Mouse (Mus musculus): ENCODE measurements around the gene Cirbp. TPM values are rescaled to one million over a fixed set of nuclear protein-coding genes. Genes with fewer than 3 reads are reported as not detected.

Gene Cirbp
- polyA plus RNA-seq, 1 experiment from 2014 or later: 62.6 TPM

- no peaks in the 10 kb centered on the region for H3K4me1 ChIP-seq (ENCODE audit: control insufficient read depth, insufficient read depth, low read length)
- no peaks in the 10 kb centered on the region for H3K9me3 ChIP-seq (ENCODE audit: control insufficient read depth, low read length)
- no peak overlapping the region for H3K9ac ChIP-seq (ENCODE audit: low read depth, low read length)
- WGBS: 94% methylated on average over 1 of the region's 1 CpGs
- no peak overlapping the region for H3K4me3 ChIP-seq (ENCODE audit: low read length)
- H3K4me2 ChIP-seq (ENCODE audit: low read depth, low read length): no peak overlapping the region
- peaks cover 14% of the 10 kb centered on the region for H3K27me3 ChIP-seq (replicated peaks; ENCODE audit: control insufficient read depth, insufficient read depth, low read length)
- ATAC-seq: no peak
- no peak overlapping the region for H3K27ac ChIP-seq (ENCODE audit: low read length)
- H3K36me3 ChIP-seq (ENCODE audit: control insufficient read depth, insufficient read depth, low read length): no peaks in the 10 kb centered on the region
These were observed 30.4 kb downstream of the Cirbp start for GRCm38 (mm10) chr10:80196167-80196566.

DNA sequence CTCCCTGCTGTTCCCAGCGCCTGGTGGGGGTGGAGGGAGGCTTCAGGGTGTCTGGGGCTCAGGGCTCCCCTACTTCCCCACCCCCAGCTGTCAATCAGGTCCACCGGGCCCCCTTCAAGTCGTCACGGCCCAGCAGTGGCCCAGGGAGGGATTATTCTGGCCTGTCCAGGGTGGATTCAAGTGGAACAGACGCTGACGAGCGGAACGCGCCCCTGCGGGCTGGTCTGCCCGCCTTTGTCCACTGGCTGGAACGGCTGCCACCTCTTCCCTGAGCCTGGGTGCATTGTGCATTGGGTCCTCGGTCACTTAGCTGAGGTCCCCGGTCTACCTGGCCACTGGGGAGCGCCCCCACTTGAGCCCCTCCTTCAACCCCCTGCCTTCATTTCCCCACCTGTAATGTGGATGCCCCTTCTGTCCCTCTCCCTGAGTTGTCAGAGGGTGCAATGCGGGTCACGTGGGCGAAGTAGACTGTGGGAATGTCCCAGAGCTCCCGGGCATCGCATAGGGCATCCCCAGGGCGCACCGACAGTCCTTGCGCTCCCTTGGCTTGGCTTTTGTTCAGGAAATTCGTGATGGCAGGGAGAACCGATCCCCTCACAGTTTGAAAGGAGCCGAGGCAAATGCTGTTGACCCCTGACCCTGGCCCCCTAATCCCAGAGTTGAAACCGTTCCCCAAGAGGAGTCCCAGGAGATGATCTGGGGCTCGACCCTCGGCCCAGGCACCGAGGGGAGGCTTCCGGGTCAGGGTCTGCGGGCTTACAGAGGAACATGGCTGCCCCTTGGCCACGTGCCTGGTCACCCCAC lies 31.2 kb downstream of the Cirbp start:
- Histone ChIP-seq H3K27ac (ENCODE audit: low read length) (no peak overlapping the region), H3K9ac (ENCODE audit: low read depth, low read length) (no peak overlapping the region), H3K36me3 (ENCODE audit: control insufficient read depth, insufficient read depth, low read length) (no peaks in the 10 kb centered on the region), H3K9me3 (ENCODE audit: control insufficient read depth, low read length) (no peaks in the 10 kb centered on the region), H3K4me1 (ENCODE audit: control insufficient read depth, insufficient read depth, low read length) (no peaks in the 10 kb centered on the region), H3K27me3 (replicated peaks; ENCODE audit: control insufficient read depth, insufficient read depth, low read length) (peaks cover 8% of the 10 kb centered on the region), H3K4me3 (ENCODE audit: low read length) (no peak overlapping the region), H3K4me2 (ENCODE audit: low read depth, low read length) (no peak overlapping the region)
- no peak for ATAC-seq
- WGBS: 74% methylated on average over 33 of the region's 33 CpGs

DNA sequence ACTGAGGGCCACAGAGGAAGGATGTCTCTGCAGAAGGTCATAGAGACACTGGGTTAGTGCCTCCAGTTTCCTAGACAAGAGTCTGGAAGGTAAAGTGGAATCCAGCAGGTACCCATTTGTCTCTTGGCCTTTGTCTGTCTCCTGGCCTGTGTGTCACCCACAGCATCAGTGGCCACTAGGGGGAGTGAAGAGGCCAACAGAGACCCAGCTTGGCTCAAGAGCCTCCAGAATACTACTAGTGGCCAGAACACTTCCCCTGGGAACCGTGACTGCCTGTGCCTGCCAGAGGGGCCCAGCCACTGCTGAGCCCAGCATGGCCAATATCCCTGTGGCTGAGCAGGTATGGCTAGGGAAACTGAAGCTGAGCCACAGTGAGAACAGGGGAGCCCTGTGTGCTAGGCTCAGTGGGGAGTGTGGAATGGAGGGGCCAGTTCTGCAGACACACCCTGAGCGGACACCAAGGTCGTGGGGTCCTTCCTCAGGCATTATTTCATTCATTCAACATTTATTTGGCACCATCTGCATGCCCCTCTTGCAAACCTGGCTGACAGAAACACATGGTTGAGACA lies 33.7 kb downstream of the Cirbp start:
- Histone ChIP-seq H3K36me3 (ENCODE audit: control insufficient read depth, insufficient read depth, low read length) (no peaks in the 10 kb centered on the region), H3K9me3 (ENCODE audit: control insufficient read depth, low read length) (no peaks in the 10 kb centered on the region), H3K4me2 (ENCODE audit: low read depth, low read length) (no peak overlapping the region), H3K9ac (ENCODE audit: low read depth, low read length) (no peak overlapping the region), H3K4me3 (ENCODE audit: low read length) (no peak overlapping the region), H3K27me3 (replicated peaks; ENCODE audit: control insufficient read depth, insufficient read depth, low read length) (no peaks in the 10 kb centered on the region), H3K4me1 (ENCODE audit: control insufficient read depth, insufficient read depth, low read length) (no peaks in the 10 kb centered on the region), H3K27ac (ENCODE audit: low read length) (no peak overlapping the region)
- WGBS: 51% methylated on average over 3 of the region's 3 CpGs
- ATAC-seq: peak; percentile 83

GRCm38 (mm10) chr10:80200485-80200884 lies 34.7 kb downstream of the Cirbp start:
- WGBS: 82% methylated on average over 6 of the region's 6 CpGs
- H3K9me3 ChIP-seq (ENCODE audit: control insufficient read depth, low read length): no peaks in the 10 kb centered on the region
- no peak overlapping the region for H3K4me3 ChIP-seq (ENCODE audit: low read length)
- H3K27ac ChIP-seq (ENCODE audit: low read length): no peak overlapping the region
- H3K27me3 ChIP-seq (replicated peaks; ENCODE audit: control insufficient read depth, insufficient read depth, low read length): no peaks in the 10 kb centered on the region
- no peak for ATAC-seq
- no peaks in the 10 kb centered on the region for H3K4me1 ChIP-seq (ENCODE audit: control insufficient read depth, insufficient read depth, low read length)
- H3K4me2 ChIP-seq (ENCODE audit: low read depth, low read length): no peak overlapping the region
- no peak overlapping the region for H3K9ac ChIP-seq (ENCODE audit: low read depth, low read length)
- H3K36me3 ChIP-seq (ENCODE audit: control insufficient read depth, insufficient read depth, low read length): no peaks in the 10 kb centered on the region

DNA sequence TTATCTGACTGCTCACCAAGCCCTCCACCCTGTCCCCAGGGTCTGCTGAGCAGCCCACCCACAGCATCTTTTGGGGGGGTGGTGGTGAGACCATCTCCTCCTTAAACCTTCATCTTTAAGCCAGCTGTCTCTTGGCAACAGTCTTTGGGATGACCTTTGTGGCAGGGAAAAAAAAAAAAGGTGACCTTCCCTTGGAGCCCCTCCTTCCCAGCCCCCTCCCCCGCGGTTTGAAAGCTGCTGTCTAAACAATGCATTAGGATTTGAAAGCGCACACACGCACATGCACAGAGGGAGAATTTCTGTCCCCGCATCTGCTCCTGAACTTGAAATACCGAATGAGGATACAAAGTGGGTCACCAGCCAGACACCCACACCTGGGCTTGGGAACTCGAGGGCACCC lies 38.3 kb downstream of the Cirbp start:
- H3K4me3 ChIP-seq (ENCODE audit: low read length): no peak overlapping the region
- H3K27me3 ChIP-seq (replicated peaks; ENCODE audit: control insufficient read depth, insufficient read depth, low read length): no peaks in the 10 kb centered on the region
- no peaks in the 10 kb centered on the region; the same call in 1 of the 2 replicates for H3K4me1 ChIP-seq (ENCODE audit: control insufficient read depth, insufficient read depth, low read length)
- no peaks in the 10 kb centered on the region for H3K36me3 ChIP-seq (ENCODE audit: control insufficient read depth, insufficient read depth, low read length)
- no peak overlapping the region for H3K9ac ChIP-seq (ENCODE audit: low read depth, low read length)
- no peak overlapping the region for H3K27ac ChIP-seq (ENCODE audit: low read length)
- H3K9me3 ChIP-seq (ENCODE audit: control insufficient read depth, low read length): no peaks in the 10 kb centered on the region
- 26% methylated on average over 7 of the region's 7 CpGs for WGBS
- ATAC-seq: no peak
- H3K4me2 ChIP-seq (ENCODE audit: low read depth, low read length): no peak overlapping the region

DNA sequence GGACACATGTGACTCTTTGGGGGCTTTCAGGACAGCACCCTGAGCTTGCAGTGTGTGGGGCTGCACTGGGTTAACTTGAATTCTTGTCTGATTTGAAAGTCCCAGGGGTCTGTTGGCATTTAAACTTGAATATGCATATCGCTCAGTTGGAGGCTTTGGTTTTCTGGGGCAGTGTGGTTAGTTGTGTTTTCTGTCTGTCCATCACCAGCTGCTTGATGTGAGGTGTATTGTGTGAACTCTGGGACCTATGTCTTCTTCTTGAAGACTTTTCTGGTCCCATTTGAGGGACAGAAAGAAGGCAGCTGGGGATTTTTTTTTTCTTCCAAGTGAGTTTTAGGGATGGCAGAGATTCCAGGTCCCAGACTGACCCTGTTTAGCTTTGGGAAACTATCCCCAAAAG lies 41.4 kb downstream of the Cirbp start:
- Histone ChIP-seq H3K4me3 (ENCODE audit: low read length) (no peak overlapping the region), H3K9ac (ENCODE audit: low read depth, low read length) (no peak overlapping the region), H3K9me3 (ENCODE audit: control insufficient read depth, low read length) (no peaks in the 10 kb centered on the region), H3K27ac (ENCODE audit: low read length) (no peak overlapping the region), H3K4me1 (ENCODE audit: control insufficient read depth, insufficient read depth, low read length) (no peaks in the 10 kb centered on the region; the same call in 1 of the 2 replicates), H3K36me3 (ENCODE audit: control insufficient read depth, insufficient read depth, low read length) (no peaks in the 10 kb centered on the region), H3K27me3 (replicated peaks; ENCODE audit: control insufficient read depth, insufficient read depth, low read length) (no peaks in the 10 kb centered on the region), H3K4me2 (ENCODE audit: low read depth, low read length) (no peak overlapping the region)
- 64% methylated on average over 1 of the region's 1 CpGs for WGBS
- no peak for ATAC-seq

DNA sequence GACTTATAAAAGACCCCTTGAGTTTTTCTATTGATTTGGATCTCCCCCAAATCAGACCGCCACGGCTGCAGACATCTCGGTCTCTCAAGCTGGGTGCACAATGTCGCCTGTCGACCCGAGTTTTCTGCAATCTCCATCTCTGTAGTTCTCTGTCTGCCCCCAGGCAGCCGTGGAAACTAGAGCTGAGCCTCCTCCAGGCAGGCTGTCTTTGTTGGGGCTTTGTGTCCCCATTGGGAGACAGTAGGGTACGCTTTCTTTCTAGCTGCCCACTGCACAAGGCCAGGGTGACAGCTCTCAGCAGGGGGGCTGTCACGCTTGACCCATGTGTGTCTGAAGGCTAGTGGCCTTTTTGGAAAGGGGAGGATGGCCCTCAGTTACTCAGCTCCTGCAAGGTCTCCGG lies 41.9 kb downstream of the Cirbp start:
- no peaks in the 10 kb centered on the region for H3K27me3 ChIP-seq (replicated peaks; ENCODE audit: control insufficient read depth, insufficient read depth, low read length)
- H3K4me1 ChIP-seq (ENCODE audit: control insufficient read depth, insufficient read depth, low read length): no peaks in the 10 kb centered on the region; the same call in 1 of the 2 replicates
- WGBS: 77% methylated on average over 10 of the region's 10 CpGs
- H3K27ac ChIP-seq (ENCODE audit: low read length): no peak overlapping the region
- H3K4me3 ChIP-seq (ENCODE audit: low read length): no peak overlapping the region
- no peak for ATAC-seq
- H3K9me3 ChIP-seq (ENCODE audit: control insufficient read depth, low read length): no peaks in the 10 kb centered on the region
- no peak overlapping the region for H3K9ac ChIP-seq (ENCODE audit: low read depth, low read length)
- H3K36me3 ChIP-seq (ENCODE audit: control insufficient read depth, insufficient read depth, low read length): no peaks in the 10 kb centered on the region
- H3K4me2 ChIP-seq (ENCODE audit: low read depth, low read length): no peak overlapping the region

- no peak for ATAC-seq
- H3K27ac ChIP-seq (ENCODE audit: low read length): no peak overlapping the region
- H3K4me3 ChIP-seq (ENCODE audit: low read length): no peak overlapping the region
- H3K4me2 ChIP-seq (ENCODE audit: low read depth, low read length): no peak overlapping the region
- no peaks in the 10 kb centered on the region; the same call in 1 of the 2 replicates for H3K4me1 ChIP-seq (ENCODE audit: control insufficient read depth, insufficient read depth, low read length)
- no peaks in the 10 kb centered on the region for H3K27me3 ChIP-seq (replicated peaks; ENCODE audit: control insufficient read depth, insufficient read depth, low read length)
- H3K9me3 ChIP-seq (ENCODE audit: control insufficient read depth, low read length): no peaks in the 10 kb centered on the region
- no peak overlapping the region for H3K9ac ChIP-seq (ENCODE audit: low read depth, low read length)
- no peaks in the 10 kb centered on the region for H3K36me3 ChIP-seq (ENCODE audit: control insufficient read depth, insufficient read depth, low read length)
- WGBS: 76% methylated on average over 4 of the region's 4 CpGs
These were observed 42.5 kb downstream of the Cirbp start for GRCm38 (mm10) chr10:80208248-80208647.

- no peak overlapping the region for H3K27ac ChIP-seq (ENCODE audit: low read length)
- H3K4me2 ChIP-seq (ENCODE audit: low read depth, low read length): no peak overlapping the region
- ATAC-seq: no peak
- no peaks in the 10 kb centered on the region for H3K9me3 ChIP-seq (ENCODE audit: control insufficient read depth, low read length)
- WGBS: 22% methylated on average over 24 of the region's 24 CpGs
- no peaks in the 10 kb centered on the region for H3K36me3 ChIP-seq (ENCODE audit: control insufficient read depth, insufficient read depth, low read length)
- H3K9ac ChIP-seq (ENCODE audit: low read depth, low read length): peak overlapping the region; percentile 43
- H3K4me3 ChIP-seq (ENCODE audit: low read length): no peak overlapping the region
- no peaks in the 10 kb centered on the region; the same call in 1 of the 2 replicates for H3K4me1 ChIP-seq (ENCODE audit: control insufficient read depth, insufficient read depth, low read length)
- H3K27me3 ChIP-seq (replicated peaks; ENCODE audit: control insufficient read depth, insufficient read depth, low read length): no peaks in the 10 kb centered on the region
These were observed 43.1 kb downstream of the Cirbp start for GRCm38 (mm10) chr10:80208841-80209371.

All from intestine, embryonic 16.5 days (tissue).